Mouse (Mus musculus) layer of hippocampus, postnatal 25 days (tissue): ENCODE results near the gene Glt8d2. TPM values are rescaled to one million over a fixed set of nuclear protein-coding genes. Genes with fewer than 3 reads are reported as not detected.
"Not testable (repeated sequence)": the region's sequence is repeated elsewhere in the genome, so short reads cannot be mapped to it uniquely, and the experiment has no call there.

Source experiments
- DNase-seq, 2 experiments: peaks; one replicate each; pipeline ENCODE4 v3.0.0; 2022; ENCODE audit warnings: mixed read lengths in 2 of 2, low spot score in 1 of 2; ENCODE audit errors: extremely low spot score in 1 of 2
- total RNA-seq, 2 experiments: library from RNA; stranded (reverse); gene quantifications; 2 replicates each; pipeline ENCODE4 v1.2.3; 2021

Glt8d2 gene
- total RNA-seq, 2 experiments from 2014 or later: 15.3 to 16.1 TPM

GRCm38 (mm10) chr10:82647205-82647811, 43.1 kb downstream of the Glt8d2 start:
- DNase-seq: no peak

- no peak for DNase-seq
These were observed 44.4 kb downstream of the Glt8d2 start for GRCm38 (mm10) chr10:82646083-82646482.

GRCm38 (mm10) chr10:82641481-82641880, 49.0 kb downstream of the Glt8d2 start:
- DNase-seq: no peak

- no peak for DNase-seq
These were observed 51.3 kb downstream of the Glt8d2 start for GRCm38 (mm10) chr10:82639032-82639698.

- no peak for DNase-seq
These were observed 54.1 kb downstream of the Glt8d2 start for GRCm38 (mm10) chr10:82636321-82636720.

GRCm38 (mm10) chr10:82634348-82634747, 56.1 kb downstream of the Glt8d2 start:
- no peak for DNase-seq

- DNase-seq: no peak
These were observed 57.8 kb downstream of the Glt8d2 start for GRCm38 (mm10) chr10:82632496-82633280.

- DNase-seq: no peak
These were observed 59.3 kb downstream of the Glt8d2 start for GRCm38 (mm10) chr10:82631133-82631532.

GRCm38 (mm10) chr10:82630497-82630896, 60.0 kb downstream of the Glt8d2 start:
- no peak for DNase-seq

GRCm38 (mm10) chr10:82629586-82630255, 60.7 kb downstream of the Glt8d2 start, which contains the start of gene Tdg:
Tdg (plus strand) TSS chr10:82629828.
- peak; percentile 70 to 77 for DNase-seq

- no peak for DNase-seq
These were observed 61.3 kb downstream of the Glt8d2 start for GRCm38 (mm10) chr10:82629111-82629585.

- DNase-seq: not testable (repeated sequence)
These were observed 66.9 kb downstream of the Glt8d2 start for GRCm38 (mm10) chr10:82623553-82623932.

GRCm38 (mm10) chr10:82622671-82623552, 67.5 kb downstream of the Glt8d2 start, which contains the start of gene 1190007I07Rik:
1190007I07Rik (minus strand) TSS chr10:82623228.
- DNase-seq: peak; percentile 70 to 86

GRCm38 (mm10) chr10:82622235-82622634, 68.2 kb downstream of the Glt8d2 start:
- no peak for DNase-seq

Other genes starting within 250 kb of the Glt8d2 start
- gene Gm1553, start 198.0 kb downstream of the Glt8d2 start, total RNA-seq: not detected
- gene 1190007I07Rik, start 67.4 kb downstream of the Glt8d2 start, total RNA-seq: 10 to 100 TPM; 21.3 to 24.3 TPM
- gene Tdg, start 60.8 kb downstream of the Glt8d2 start, total RNA-seq: 10 to 100 TPM; 50.0 to 57.4 TPM
- 10 to 100 TPM; 46.3 to 53.0 TPM for gene Hcfc2, start 5.5 kb upstream of the Glt8d2 start, total RNA-seq
- gene Nfyb, start 73.5 kb upstream of the Glt8d2 start, total RNA-seq: 10 to 100 TPM; 58.4 to 67.7 TPM
- 10 to 100 TPM; 45.5 to 55.2 TPM for gene Txnrd1, start 143.3 kb upstream of the Glt8d2 start, total RNA-seq
- 1 to 10 TPM; 1.3 to 2.3 TPM for gene Eid3, start 176.0 kb upstream of the Glt8d2 start, total RNA-seq